Mouse (Mus musculus) NIH3T3 (cell line): ENCODE measurements around the gene Hs1bp3.

Experiments
- DNase-seq: peaks from one replicate; pipeline ENCODE4 v3.0.0-alpha.2; 2012; ENCODE audit warnings: low read depth

Hs1bp3 gene

GRCm38 (mm10) chr12:8336601-8337285 lies 23.5 kb downstream of the Hs1bp3 start:
- no peak for DNase-seq

DNA sequence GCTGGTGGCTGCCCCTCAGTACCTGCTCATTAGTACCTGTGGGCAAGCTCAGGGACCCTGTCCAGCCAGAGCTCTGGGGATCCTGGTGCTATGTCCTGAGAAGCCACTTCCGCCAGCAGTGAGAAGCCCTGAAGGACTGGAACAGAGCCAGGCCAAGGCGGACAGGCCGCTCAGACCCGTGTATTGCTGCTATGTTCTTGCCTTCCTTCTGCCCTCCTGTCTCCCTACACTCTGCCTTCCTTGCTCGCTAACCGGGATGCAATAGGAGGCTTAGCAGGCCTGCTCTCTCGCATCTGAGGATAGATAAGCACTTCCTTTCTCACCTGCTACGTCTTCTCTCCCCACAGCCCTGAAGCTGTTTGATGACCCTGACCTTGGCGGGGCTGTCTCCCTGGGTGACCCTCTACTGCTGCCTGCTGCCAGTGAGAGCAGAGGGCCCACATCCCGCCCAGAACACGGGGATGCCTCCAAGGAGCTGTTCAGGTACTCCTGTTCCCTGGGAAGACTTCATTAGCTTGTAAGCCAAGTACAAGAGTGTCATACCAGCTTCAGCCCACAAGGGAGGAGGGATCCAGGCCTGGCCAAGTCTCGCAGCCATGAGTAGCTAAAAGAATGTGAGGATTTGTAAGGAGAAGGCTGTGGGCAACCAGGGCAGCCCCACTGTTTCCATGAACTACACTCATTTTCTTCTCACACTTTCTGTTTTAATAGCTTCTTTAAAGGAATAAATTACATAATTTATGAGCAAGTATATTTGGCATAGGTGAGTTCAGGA lies 24.2 kb downstream of the Hs1bp3 start:
- DNase-seq = peak; percentile 41

DNA sequence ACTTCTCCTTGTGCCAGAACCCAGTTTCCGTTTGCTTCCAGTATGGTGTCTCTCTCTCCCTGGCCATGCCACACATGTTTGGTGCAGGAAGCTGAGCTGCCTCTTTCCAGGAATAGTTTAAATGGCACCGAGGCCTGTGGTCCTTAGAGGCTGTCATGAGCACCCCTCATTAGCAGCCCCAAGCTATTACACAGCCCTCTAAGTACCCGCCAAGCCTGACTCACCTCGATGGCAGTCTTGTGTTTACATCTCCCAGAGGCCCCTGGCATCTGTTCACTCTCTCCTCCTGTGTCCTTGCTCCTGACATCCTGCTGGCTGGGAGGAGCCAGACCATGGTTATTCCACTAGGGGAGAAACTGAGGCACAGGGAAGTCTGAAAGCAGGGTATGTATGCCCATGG lies 25.3 kb downstream of the Hs1bp3 start:
- peak; percentile 64 for DNase-seq

DNA sequence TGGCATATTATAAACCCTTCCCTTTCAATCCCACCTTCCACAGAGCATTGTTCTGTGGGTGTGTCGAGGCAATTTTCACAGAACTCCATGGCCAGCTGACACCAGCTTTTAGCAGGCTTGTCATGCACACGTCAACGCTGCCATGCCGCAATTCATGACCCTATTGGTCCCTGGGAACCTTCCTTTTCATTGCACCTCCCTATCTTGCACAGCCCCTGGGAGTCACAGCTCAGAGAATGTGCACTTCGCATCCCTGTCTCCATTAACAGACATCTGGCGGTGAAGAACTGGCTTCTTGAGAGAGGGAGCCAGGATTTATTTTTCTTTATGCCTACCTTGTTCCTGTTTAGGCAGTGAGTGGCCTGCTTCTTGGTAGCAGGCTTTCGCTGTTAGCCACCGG lies 25.7 kb downstream of the Hs1bp3 start:
- no peak for DNase-seq

- DNase-seq = no peak
Observed at GRCm38 (mm10) chr12:8339591-8340319, 26.5 kb downstream of the Hs1bp3 start.

DNA sequence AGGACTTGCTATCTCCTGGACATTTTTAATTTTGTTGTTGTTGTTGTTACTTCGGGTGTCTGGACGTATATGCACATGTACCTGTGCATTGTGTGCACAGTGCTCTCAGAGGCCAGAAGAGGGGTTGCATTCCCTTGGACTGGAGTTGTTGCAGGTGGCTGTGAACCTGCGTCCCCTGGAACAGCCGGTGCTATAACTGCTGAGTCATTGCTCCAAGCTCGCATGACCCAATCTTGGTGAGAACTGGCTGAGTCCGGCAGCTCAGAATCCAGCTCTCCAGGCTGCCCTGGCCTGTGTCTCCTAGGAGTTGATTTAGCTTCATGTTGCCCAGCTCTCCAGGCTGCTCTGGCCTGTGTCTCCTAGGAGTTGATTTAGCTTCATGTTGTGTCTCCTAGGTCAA lies 27.8 kb downstream of the Hs1bp3 start:
- DNase-seq = no peak

GRCm38 (mm10) chr12:8343381-8343780 lies 30.1 kb downstream of the Hs1bp3 start:
- DNase-seq = no peak

GRCm38 (mm10) chr12:8344897-8345296 lies 31.7 kb downstream of the Hs1bp3 start:
- no peak for DNase-seq

DNA sequence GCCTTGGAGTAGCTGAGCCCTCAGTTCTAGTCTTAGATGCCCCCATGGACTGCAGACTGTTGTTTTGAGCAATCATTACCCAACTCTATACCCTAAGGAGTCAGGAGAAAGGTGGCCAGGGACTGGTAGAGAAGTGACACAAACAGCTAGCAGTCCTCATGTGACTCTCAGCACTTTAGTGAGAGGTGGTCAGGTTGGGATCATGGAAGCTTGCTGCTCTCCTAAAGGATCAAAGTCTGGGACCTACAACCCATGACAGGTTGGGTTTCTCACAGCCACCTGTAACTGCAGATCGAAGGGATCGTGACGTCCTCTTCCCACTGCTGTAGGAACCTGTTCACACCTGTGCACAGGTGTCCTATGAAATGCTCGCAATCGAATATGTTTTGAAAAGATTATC lies 32.3 kb downstream of the Hs1bp3 start:
- no peak for DNase-seq

- DNase-seq = no peak
Observed at GRCm38 (mm10) chr12:8347746-8348462, 34.7 kb downstream of the Hs1bp3 start.

GRCm38 (mm10) chr12:8348733-8349513 lies 35.7 kb downstream of the Hs1bp3 start:
- DNase-seq = no peak

GRCm38 (mm10) chr12:8351025-8351903 lies 38.0 kb downstream of the Hs1bp3 start:
- DNase-seq = no peak

- DNase-seq = no peak
Observed at GRCm38 (mm10) chr12:8353071-8353470, 39.8 kb downstream of the Hs1bp3 start.

- no peak for DNase-seq
Observed at GRCm38 (mm10) chr12:8354187-8354586, 41.0 kb downstream of the Hs1bp3 start.

DNA sequence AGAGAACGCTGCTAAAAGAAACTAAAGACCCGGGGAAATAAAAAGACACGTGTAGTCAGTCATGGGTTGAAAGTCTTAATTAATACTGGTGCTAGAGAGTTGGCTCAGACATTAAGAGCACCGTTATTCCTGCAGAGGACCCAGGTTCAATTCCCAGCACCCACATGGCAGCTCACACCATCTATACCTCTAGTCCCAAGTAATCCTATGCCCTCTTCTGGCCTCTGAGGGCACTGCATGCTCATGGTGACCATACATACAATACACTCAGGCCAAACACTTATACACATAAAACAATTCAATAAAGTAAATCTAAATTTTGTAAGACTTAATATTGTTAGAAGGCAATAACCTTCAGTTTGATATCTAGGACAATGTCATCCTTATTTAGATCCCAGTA lies 41.8 kb downstream of the Hs1bp3 start:
- no peak for DNase-seq

- peak; percentile 90 for DNase-seq
Observed at GRCm38 (mm10) chr12:8357449-8357848, 44.2 kb downstream of the Hs1bp3 start.

GRCm38 (mm10) chr12:8358344-8358966 lies 45.2 kb downstream of the Hs1bp3 start:
- no peak for DNase-seq

- DNase-seq = no peak
Observed at GRCm38 (mm10) chr12:8359418-8360112, 46.3 kb downstream of the Hs1bp3 start.

DNA sequence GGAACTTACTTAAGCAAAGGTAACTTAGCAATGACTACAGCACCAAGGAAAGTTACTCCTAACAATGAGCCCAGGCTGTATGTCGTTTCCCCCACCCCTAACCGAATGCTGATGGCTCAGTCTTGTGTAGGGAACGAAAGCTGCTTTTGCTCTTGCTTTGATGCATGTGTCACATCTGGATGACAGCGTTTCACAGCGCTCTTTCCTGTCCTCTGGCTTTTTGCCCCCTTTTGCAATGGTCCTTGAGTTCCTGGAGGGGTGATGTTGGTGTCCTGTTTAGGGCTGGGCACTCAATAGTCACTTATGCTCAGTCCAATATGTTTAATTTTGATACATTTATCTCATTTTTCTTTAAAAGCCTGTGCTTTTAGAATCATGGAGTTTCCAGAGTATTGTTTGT lies 48.6 kb downstream of the Hs1bp3 start:
- DNase-seq = no peak
